Mouse (Mus musculus) bone marrow, adult 2 months (tissue): Measurements from ENCODE around the gene Bcl2l15.

Experiments
- CTCF ChIP-seq: fragments of 200-500 bp; IDR thresholded peaks from 2 replicates; pipeline ENCODE4 v1.5.1; 2011; ENCODE audit warnings: low read length, control low read depth; ENCODE audit not compliant: control insufficient read depth, insufficient read depth
- POLR2A ChIP-seq: fragments of 200-500 bp; IDR thresholded peaks from 2 replicates; pipeline ENCODE4 v1.6.1; 2011; ENCODE audit warnings: low read depth, mild to moderate bottlenecking, control low read depth, low read length, borderline replicate concordance; ENCODE audit not compliant: control insufficient read depth

- TF ChIP-seq CTCF (no peak), POLR2A (no peak)
Measured at GRCm38 (mm10) chr3:103792566-103792965, 39.8 kb upstream of the Bcl2l15 start.
